Mouse (Mus musculus): ENCODE data around the gene Ubxn2a. TPM values are rescaled to one million over a fixed set of nuclear protein-coding genes. Genes with fewer than 3 reads are reported as not detected.
A peak's percentile ranks its signal among the peaks of the same experiment; 100 is the strongest.

Gene Ubxn2a
- total and polyA plus RNA-seq, 3 experiments, result 21.9 to 22.8 TPM; not detected in 1

- Histone ChIP-seq H3K36me3 (ENCODE audit: control insufficient read depth in 1 of 2, insufficient read depth in 2 of 2, low read length in 2 of 2) (peaks cover 0 to 16% of the 10 kb centered on the region in 2 experiments; a peak in 2 of 4 replicates), H3K79me2 (ENCODE audit: control insufficient read depth, insufficient read depth, low read length, poor library complexity) (no peaks in the 10 kb centered on the region), H3K4me3 (ENCODE audit: control insufficient read depth in 1 of 2, insufficient read depth in 1 of 2, low read depth in 2 of 2, low read length in 2 of 2) (no peak overlapping the region), H3K27me3 (ENCODE audit: control insufficient read depth in 1 of 2, insufficient read depth in 2 of 2, low read length in 2 of 2) (no peaks in the 10 kb centered on the region), H3K9ac (ENCODE audit: control insufficient read depth, low read depth, low read length, poor library complexity, severe bottlenecking) (no peak overlapping the region), H3K27ac (ENCODE audit: control insufficient read depth, low read depth, low read length) (no peak overlapping the region), H3K9me3 (replicated peaks; ENCODE audit: insufficient read depth, low read length) (no peaks in the 10 kb centered on the region), H3K4me1 (ENCODE audit: control insufficient read depth in 1 of 2, insufficient read depth in 2 of 2, low read length in 2 of 2) (no peaks in the 10 kb centered on the region)
- DNase-seq (ENCODE audit: low read depth, low spot score), result no peak
- no peak for TF ChIP-seq POLR2AphosphoS5 (IDR thresholded peaks at IDR 0.05; ENCODE audit: borderline replicate concordance, low read depth, low read length)
- no peak for TF ChIP-seq USF2 (IDR thresholded peaks at IDR 0.05; ENCODE audit: borderline replicate concordance in 1 of 2, insufficient read depth in 1 of 2, low read depth in 1 of 2, low read length in 2 of 2)
- TF ChIP-seq ETS1 (IDR thresholded peaks at IDR 0.05; ENCODE audit: low read depth, low read length), result no peak
- TF ChIP-seq NRF1 (IDR thresholded peaks at IDR 0.05; ENCODE audit: insufficient read depth, low read depth, low read length, poor library complexity, severe bottlenecking), result no peak
- TF ChIP-seq MAZ (IDR thresholded peaks at IDR 0.05; ENCODE audit: low read depth, low read length), result no peak
- TF ChIP-seq GATA1 (IDR thresholded peaks at IDR 0.05; ENCODE audit: low read depth, low read length), result no peak
- no peak for TF ChIP-seq MEF2A (IDR thresholded peaks at IDR 0.05; ENCODE audit: extremely low read depth, insufficient replicate concordance, low read depth, low read length, poor library complexity, severe bottlenecking)
- no peak for TF ChIP-seq TBP (IDR thresholded peaks at IDR 0.05; ENCODE audit: low read depth, low read length)
- TF ChIP-seq POLR2A (IDR thresholded peaks at IDR 0.05; ENCODE audit: control insufficient read depth in 1 of 2, insufficient read depth in 1 of 2, low read depth in 1 of 2, low read length in 2 of 2, poor library complexity in 1 of 2), result no peak
- no peak for TF ChIP-seq RAD21 (IDR thresholded peaks at IDR 0.05; ENCODE audit: low read depth, low read length)
- TF ChIP-seq SIN3A (IDR thresholded peaks at IDR 0.05; ENCODE audit: low read length), result no peak
- no peak for TF ChIP-seq JUND (IDR thresholded peaks at IDR 0.05; ENCODE audit: low read depth, low read length)
- no peak for TF ChIP-seq CHD2 (IDR thresholded peaks at IDR 0.05; ENCODE audit: low read length)
- TF ChIP-seq TCF12 (IDR thresholded peaks at IDR 0.05; ENCODE audit: low read depth, low read length), result no peak
- TF ChIP-seq ZNF384 (IDR thresholded peaks at IDR 0.05; ENCODE audit: low read depth, low read length), result no peak
- TF ChIP-seq SMC3 (IDR thresholded peaks at IDR 0.05; ENCODE audit: low read depth, low read length), result no peak
- TF ChIP-seq MAFK (IDR thresholded peaks at IDR 0.05; ENCODE audit: borderline replicate concordance, low read depth, low read length), result no peak
- no peak for TF ChIP-seq NELFE (IDR thresholded peaks at IDR 0.05; ENCODE audit: low read depth, low read length)
- TF ChIP-seq HCFC1 (IDR thresholded peaks at IDR 0.05; ENCODE audit: low read depth, low read length), result no peak
Observed at GRCm38 (mm10) chr12:4863654-4864337, 43.7 kb downstream of the Ubxn2a start.

DNA sequence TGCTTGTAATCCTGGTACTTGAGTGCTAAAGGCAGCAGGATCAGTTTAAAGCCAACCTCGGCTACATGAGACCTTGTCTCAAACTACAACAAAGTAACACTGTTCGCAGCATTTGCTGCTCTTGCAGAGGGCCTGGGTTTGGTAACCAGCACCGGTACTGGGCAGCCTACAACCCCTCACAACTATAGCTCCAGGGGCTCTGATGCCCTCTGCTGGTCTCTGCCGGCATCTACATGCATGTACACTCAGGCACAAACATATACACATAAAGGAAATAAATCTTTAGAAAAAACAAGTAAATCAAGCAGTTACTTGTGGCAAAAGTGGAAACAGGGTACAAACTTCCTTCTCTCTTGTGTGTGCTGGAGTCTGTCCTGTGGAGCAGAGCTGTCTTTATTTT, 44.8 kb downstream of the Ubxn2a start:
- no peaks in the 10 kb centered on the region for H3K79me2 ChIP-seq (ENCODE audit: control insufficient read depth, insufficient read depth, low read length, poor library complexity)
- peak; percentile 56 for DNase-seq (ENCODE audit: low read depth, low spot score)
- H3K9me3 ChIP-seq (replicated peaks; ENCODE audit: insufficient read depth, low read length), result no peaks in the 10 kb centered on the region
- no peak overlapping the region for H3K4me3 ChIP-seq (ENCODE audit: control insufficient read depth in 1 of 2, insufficient read depth in 1 of 2, low read depth in 2 of 2, low read length in 2 of 2)
- H3K4me1 ChIP-seq (ENCODE audit: control insufficient read depth in 1 of 2, insufficient read depth in 2 of 2, low read length in 2 of 2), result no peaks in the 10 kb centered on the region
- peaks cover 0 to 13% of the 10 kb centered on the region in 2 experiments; a peak in 2 of 4 replicates for H3K36me3 ChIP-seq (ENCODE audit: control insufficient read depth in 1 of 2, insufficient read depth in 2 of 2, low read length in 2 of 2)
- no peaks in the 10 kb centered on the region for H3K27me3 ChIP-seq (ENCODE audit: control insufficient read depth in 1 of 2, insufficient read depth in 2 of 2, low read length in 2 of 2)
- no peak overlapping the region for H3K27ac ChIP-seq (ENCODE audit: control insufficient read depth, low read depth, low read length)
- TF ChIP-seq SMC3 (IDR thresholded peaks at IDR 0.05; ENCODE audit: low read depth, low read length), result peak; percentile 50
- TF ChIP-seq RAD21 (IDR thresholded peaks at IDR 0.05; ENCODE audit: low read depth, low read length), result peak; percentile 28
- no peak for TF ChIP-seq EP300 (IDR thresholded peaks at IDR 0.05; ENCODE audit: low read depth in 1 of 2, low read length in 2 of 2)
- peak; percentile 62 to 72 (median 67) for TF ChIP-seq CTCF (IDR thresholded peaks at IDR 0.05 in 2 of 3, conservative IDR thresholded peaks at IDR 0.05 in 1 of 3; ENCODE audit: control insufficient read depth in 1 of 3, insufficient read depth in 1 of 3, low read depth in 2 of 3, low read length in 3 of 3, poor library complexity in 1 of 3, severe bottlenecking in 1 of 3)
- H3K9ac ChIP-seq (ENCODE audit: control insufficient read depth, low read depth, low read length, poor library complexity, severe bottlenecking), result no peak overlapping the region
